Mouse (Mus musculus) kidney, adult 2 months (tissue): ENCODE measurements around the gene Ptges2. TPM values are rescaled to one million over a fixed set of nuclear protein-coding genes. Genes with fewer than 3 reads are reported as not detected.

ENCODE experiments used
- DNase-seq: peaks from one replicate; pipeline ENCODE4 v3.0.0; 2021
- H3K27ac ChIP-seq: fragments of 200-500 bp; 2 replicates; pipeline ENCODE4 v1.5.1; 2012; ENCODE audit warnings: low read depth, low read length, control low read depth, inconsistent platforms; ENCODE audit not compliant: insufficient read depth
- H3K27me3 ChIP-seq: fragments of 200-500 bp; replicated peaks from 2 replicates; pipeline ENCODE4 v1.6.1; 2012; ENCODE audit warnings: mild to moderate bottlenecking, moderate library complexity, low read length, inconsistent platforms; ENCODE audit not compliant: control insufficient read depth, insufficient read depth
- H3K36me3 ChIP-seq: fragments of 200-500 bp; 2 replicates; pipeline ENCODE4 v1.6.1; 2012; ENCODE audit warnings: mild to moderate bottlenecking, moderate library complexity, low read length, inconsistent platforms; ENCODE audit not compliant: control insufficient read depth, insufficient read depth
- H3K4me1 ChIP-seq: fragments of 200-500 bp; 2 replicates; pipeline ENCODE4 v1.6.1; 2011; ENCODE audit warnings: low read length; ENCODE audit not compliant: control insufficient read depth, insufficient read depth
- H3K4me3 ChIP-seq: fragments of 200-500 bp; 2 replicates; pipeline ENCODE4 v1.5.1; 2011; ENCODE audit warnings: mild to moderate bottlenecking, low read depth, low read length, control low read depth; ENCODE audit not compliant: insufficient read depth
- CTCF ChIP-seq: fragments of 200-500 bp; conservative IDR thresholded peaks from 2 replicates; pipeline ENCODE4 v1.5.1; 2011; ENCODE audit warnings: low read depth, mild to moderate bottlenecking, control low read depth, low read length, moderate library complexity, mixed read lengths; ENCODE audit not compliant: insufficient read depth, insufficient read length
- POLR2A ChIP-seq: fragments of 200-500 bp; IDR thresholded peaks from one replicate; pipeline ENCODE4 v1.6.1; 2011; ENCODE audit warnings: low read depth, low read length, control low read depth
- WGBS: fragments of 180-500 bp; shearing (Covaris S2); methylation state at CpG from one replicate; pipeline ENCODE4 v1.1.7; 2018; 5-methylcytosine and 5-hydroxymethylcytosine counted together
- polyA plus RNA-seq: library from polyadenylated mRNA; depleted of rRNA; stranded (reverse); fragments of >200 nt; gene quantifications from 2 replicates; pipeline ENCODE4 v1.2.3, GENCODE M21; 2012

Gene Ptges2
- polyA plus RNA-seq, 1 experiment = 69.7 TPM

DNA sequence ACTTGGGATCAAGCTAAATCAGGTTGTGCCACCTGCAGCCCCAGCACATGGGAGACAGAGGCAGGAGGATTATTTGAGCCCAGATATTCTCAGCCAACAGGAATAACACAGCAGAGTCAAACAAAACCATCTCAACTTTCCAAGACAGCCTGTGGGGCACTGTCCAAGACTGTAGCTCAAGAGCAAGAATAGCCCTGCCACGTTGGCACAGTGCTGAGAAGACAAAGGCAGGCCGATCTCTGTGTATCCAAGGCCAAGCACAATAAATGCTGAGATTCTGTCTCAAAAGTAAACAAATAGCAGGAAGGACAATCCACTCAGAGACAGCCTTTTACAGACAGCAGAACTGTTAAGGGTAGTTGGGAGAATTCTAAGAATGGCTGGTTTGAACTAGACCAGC, 44.5 kb downstream of the Ptges2 start:
- Histone ChIP-seq H3K4me3 (no peak overlapping the region), H3K36me3 (no peaks in the 10 kb centered on the region; the same call in 1 of the 2 replicates), H3K27me3 (no peaks in the 10 kb centered on the region), H3K4me1 (peaks cover 15% of the 10 kb centered on the region), H3K27ac (no peak overlapping the region)
- DNase-seq = no peak
- TF ChIP-seq POLR2A (no peak), CTCF (no peak)
- 45% methylated on average over 2 of the region's 2 CpGs for WGBS

DNA sequence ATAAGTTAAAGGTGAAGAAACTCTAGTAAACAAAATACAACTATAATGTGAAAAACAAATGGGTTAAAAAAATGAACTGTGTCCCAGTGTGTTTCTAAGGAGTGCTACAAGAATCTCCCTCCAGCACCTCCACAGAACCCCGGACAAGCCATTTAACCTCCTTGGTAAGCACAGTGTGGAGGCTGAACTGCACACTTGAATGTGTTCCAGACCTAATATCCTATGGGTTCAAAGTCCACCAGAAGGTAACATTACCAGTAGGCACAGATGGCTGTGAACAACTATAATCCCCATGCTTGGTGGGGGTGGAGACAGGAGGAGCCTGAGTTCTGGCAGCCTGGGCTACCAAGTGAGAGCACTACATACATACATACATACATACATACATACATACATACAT, 44.9 kb downstream of the Ptges2 start:
- Histone ChIP-seq H3K27ac (no peak overlapping the region), H3K4me3 (no peak overlapping the region), H3K4me1 (peaks cover 15% of the 10 kb centered on the region), H3K36me3 (no peaks in the 10 kb centered on the region; the same call in 1 of the 2 replicates), H3K27me3 (no peaks in the 10 kb centered on the region)
- TF ChIP-seq POLR2A (no peak), CTCF (no peak)
- no peak for DNase-seq
- WGBS = 59% methylated on average over 1 of the region's 1 CpGs

DNA sequence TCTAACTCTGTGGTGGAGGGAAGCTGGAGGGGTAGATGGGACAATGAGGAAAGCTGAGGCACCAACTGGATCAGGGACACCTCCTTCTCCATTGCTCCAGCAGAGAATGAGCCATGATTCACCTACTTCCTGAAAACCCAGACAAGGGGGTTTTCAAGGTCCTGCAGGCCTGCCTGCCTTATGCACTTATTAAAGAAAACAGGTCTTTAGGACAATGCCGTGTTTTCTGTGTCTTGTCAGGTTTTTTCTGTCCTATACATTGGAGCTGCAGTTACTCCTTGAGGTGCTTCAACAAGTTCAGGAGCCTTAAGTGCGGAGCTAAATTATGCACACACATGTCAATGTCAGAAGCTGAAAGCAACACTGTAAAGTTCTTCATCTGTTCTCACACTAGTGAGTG, 45.9 kb downstream of the Ptges2 start:
- Histone ChIP-seq H3K27ac (no peak overlapping the region), H3K4me3 (no peak overlapping the region), H3K36me3 (no peaks in the 10 kb centered on the region; the same call in 1 of the 2 replicates), H3K27me3 (no peaks in the 10 kb centered on the region), H3K4me1 (peaks cover 15% of the 10 kb centered on the region)
- WGBS = 84% methylated on average over 2 of the region's 2 CpGs
- TF ChIP-seq CTCF (no peak), POLR2A (no peak)
- no peak for DNase-seq

DNA sequence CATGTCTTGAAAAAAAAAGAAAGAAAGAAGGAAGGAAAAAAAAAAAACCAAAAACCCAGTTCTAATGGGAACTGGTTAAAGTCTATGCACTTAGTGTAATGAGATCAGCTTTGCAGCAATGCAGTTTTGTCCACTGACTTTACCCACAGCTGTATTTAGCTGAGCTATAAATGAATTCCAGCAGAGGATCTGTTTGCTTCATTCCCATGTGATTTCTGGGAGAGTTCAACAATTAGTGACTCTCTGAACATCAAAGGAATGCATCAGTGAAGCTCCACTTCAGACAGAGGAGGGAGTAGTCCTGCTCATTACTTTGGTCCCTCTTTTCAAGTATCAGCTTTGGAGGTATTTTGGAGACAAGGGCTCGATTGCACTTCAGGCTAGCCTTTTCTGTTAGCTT, 49.8 kb downstream of the Ptges2 start:
- no peaks in the 10 kb centered on the region for H3K27me3 ChIP-seq
- no peak overlapping the region for H3K4me3 ChIP-seq
- no peak overlapping the region for H3K27ac ChIP-seq
- whole genome bisulfite sequencing = 74% methylated on average over 1 of the region's 1 CpGs
- H3K4me1 ChIP-seq = peaks cover 5% of the 10 kb centered on the region; the same call in 1 of the 2 replicates
- no peak for TF ChIP-seq CTCF
- no peak for TF ChIP-seq POLR2A
- DNase-seq = no peak
- H3K36me3 ChIP-seq = no peaks in the 10 kb centered on the region; the same call in 1 of the 2 replicates

DNA sequence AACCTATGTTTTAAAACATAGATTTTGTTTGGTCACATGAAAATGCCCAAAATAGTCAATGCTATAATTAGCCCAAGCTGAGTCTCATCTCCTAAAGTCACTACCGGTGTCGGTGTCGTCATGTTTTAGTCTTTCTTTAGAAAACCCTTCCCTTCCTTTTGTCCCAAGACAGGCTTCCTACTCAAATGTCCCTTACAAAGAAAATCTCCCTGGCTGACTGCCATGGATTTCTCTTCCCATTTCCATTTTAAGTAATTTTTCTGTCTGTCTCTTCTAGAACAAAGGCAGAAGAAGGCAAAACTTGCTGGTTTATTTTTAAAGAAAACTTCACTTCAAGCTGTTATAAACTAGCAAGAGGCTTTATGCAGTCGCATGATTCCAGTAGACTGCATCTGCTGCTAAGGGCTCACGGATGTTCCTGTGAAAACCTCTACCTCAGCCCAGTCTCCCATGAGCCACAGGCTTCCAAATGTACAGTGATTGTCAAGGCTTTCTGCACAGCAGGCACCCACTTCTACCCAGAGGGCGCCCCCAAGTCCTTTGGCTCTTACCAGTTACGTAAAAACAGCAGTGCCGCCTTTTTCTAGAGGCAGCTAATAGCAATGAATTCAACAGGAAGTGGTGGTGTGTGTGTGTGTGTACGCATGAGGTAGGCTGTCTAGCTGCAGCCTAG, 51.7 kb downstream of the Ptges2 start:
- no peaks in the 10 kb centered on the region; the same call in 1 of the 2 replicates for H3K36me3 ChIP-seq
- peak; percentile 64 for DNase-seq
- TF ChIP-seq POLR2A = no peak
- no peak for TF ChIP-seq CTCF
- WGBS = 51% methylated on average over 9 of the region's 9 CpGs
- H3K27ac ChIP-seq = peak overlapping the region; percentile 33
- no peaks in the 10 kb centered on the region for H3K27me3 ChIP-seq
- H3K4me3 ChIP-seq = no peak overlapping the region
- H3K4me1 ChIP-seq = peaks cover 5% of the 10 kb centered on the region

DNA sequence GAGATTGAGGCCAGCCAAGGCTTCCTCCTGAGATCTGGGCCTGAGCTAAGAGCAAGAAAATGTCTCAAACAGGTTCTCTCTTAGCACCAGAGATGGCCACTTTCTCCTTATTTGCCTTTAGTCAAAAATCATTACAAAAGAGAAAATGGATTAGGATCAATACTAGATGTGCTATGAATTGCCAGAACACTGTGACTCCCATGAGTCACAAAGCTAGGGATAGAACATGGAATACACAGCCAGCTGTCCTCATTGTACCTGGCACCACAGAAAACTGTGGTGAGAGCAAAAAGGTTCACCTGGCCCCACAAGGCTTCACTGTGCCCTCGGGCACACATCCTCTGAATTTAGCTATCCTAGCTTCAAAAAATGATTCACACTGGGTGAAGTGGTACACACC, 52.8 kb downstream of the Ptges2 start:
- WGBS = 82% methylated on average over 1 of the region's 1 CpGs
- Histone ChIP-seq H3K27ac (no peak overlapping the region), H3K4me1 (peaks cover 12% of the 10 kb centered on the region), H3K36me3 (no peaks in the 10 kb centered on the region; the same call in 1 of the 2 replicates), H3K4me3 (no peak overlapping the region), H3K27me3 (no peaks in the 10 kb centered on the region)
- TF ChIP-seq POLR2A (no peak), CTCF (no peak)
- no peak for DNase-seq

DNA sequence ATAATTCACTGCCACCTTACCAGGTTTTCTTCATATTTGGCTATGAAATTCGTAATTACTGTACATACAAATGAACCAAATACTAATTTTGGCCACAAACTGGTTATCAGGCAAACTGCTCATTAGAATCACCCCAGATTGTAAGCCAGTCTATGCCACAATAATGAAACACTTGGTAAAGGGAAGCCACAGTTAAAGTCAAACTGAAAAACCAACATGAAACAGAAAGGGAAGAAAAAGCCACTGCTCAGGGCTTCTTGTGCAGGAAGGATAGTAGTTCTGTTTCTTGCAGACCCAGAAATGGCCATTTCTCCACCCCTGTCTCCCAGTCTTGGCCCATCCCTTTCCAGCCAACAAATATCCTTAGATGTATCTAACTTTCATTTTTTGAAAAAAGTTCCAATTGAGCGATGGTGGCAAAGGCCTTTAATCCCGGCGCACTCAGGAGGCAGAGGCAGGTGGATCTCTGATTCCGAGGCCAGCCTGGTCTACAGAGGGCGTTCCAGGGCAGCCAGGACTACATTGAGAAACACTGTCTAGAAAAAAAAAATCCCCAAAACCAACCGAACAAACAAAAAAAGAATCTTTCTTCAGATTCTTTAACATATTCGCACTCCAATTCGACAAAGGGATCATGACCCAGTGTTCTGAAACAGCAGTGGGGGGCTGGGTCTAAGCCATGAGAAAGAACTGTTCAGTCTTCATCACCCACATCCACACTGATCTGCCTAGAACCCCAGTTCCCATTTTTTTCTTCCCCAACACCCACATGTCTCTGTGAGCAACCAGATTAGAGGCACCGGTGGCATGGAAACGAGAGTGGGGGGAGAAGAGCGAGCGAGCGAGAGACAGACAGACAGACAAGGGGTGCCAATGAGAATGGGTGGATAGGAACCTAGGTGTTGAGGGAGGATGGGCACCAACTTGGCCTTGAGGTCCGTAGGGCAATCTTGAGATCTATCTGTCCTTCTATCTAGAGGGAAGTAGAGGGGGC, 54.4 kb downstream of the Ptges2 start, which contains the start of gene Naif1:
Naif1 (plus strand) TSS at position 697 of the 994 bp plus-strand sequence.
- no peak within 1 kb of the TSS for H3K27ac ChIP-seq
- H3K36me3 ChIP-seq = no peaks in the 10 kb centered on the region
- peaks cover 20% of the 10 kb centered on the region for H3K4me1 ChIP-seq
- WGBS = 80% methylated on average over 15 of the region's 15 CpGs
- DNase-seq = no peak
- no peaks in the 10 kb centered on the region for H3K27me3 ChIP-seq
- TF ChIP-seq POLR2A = no peak
- no peak for TF ChIP-seq CTCF
- H3K4me3 ChIP-seq = peak within 1 kb of the TSS; percentile 63
